In genomic region chr3:89215853-89216252, GRCm38 (mm10) we compare ENCODE assay signal across 8 mouse cellular contexts. TPM values are rescaled to one million over a fixed set of nuclear protein-coding genes. Genes with fewer than 3 reads are reported as not detected.
A peak's percentile ranks its signal among the peaks of the same experiment; 100 is the strongest.
DNase-seq lines count a peak whose midpoint lies in the region; ATAC-seq and TF ChIP-seq lines count a peak whose summit lies in the region.

No protein-coding gene starts in this region.

- dilution Hi-C loops in CH12.LX (cut with MboI; ENCODE audit: extremely low pct_ligation_motif_present, extremely low pct_unique_long_range_greater_than_20kb, low sequenced_read_pairs) = no loop called here

- H3K27me3 ChIP-seq in CH12.LX (replicated peaks) = no peaks in the 10 kb centered on the region
- H3K27me3 ChIP-seq in heart, embryonic 14.5 days (ENCODE audit: control insufficient read depth, insufficient read depth, low read length) = no peaks in the 10 kb centered on the region
- H3K27me3 ChIP-seq in liver, embryonic 13.5 days = peaks cover 28% of the 10 kb centered on the region
- no peaks in the 10 kb centered on the region for H3K27me3 ChIP-seq in neural tube, embryonic 11.5 days (ENCODE audit: control insufficient read depth, insufficient read depth, low read length)
- no peaks in the 10 kb centered on the region for H3K27me3 ChIP-seq in stomach, embryonic 15.5 days (replicated peaks)

- peak overlapping the region in 2 of 3 experiments; percentile 19 to 25 for H3K4me3 ChIP-seq in CH12.LX (replicated peaks in 1 of 3; ENCODE audit: low read depth in 2 of 3, low read length in 2 of 3, poor library complexity in 1 of 3)
- peak overlapping the region; percentile 11 to 85; a peak in 2 of 4 replicates for H3K4me3 ChIP-seq in heart, embryonic 14.5 days (ENCODE audit: control insufficient read depth in 1 of 2, insufficient read depth in 1 of 2, low read depth in 1 of 2, low read length in 2 of 2)
- H3K4me3 ChIP-seq in liver, embryonic 13.5 days (replicated peaks) = peak overlapping the region; percentile 83
- peak overlapping the region; percentile 73 for H3K4me3 ChIP-seq in neural tube, embryonic 11.5 days (ENCODE audit: low read depth, low read length)
- H3K4me3 ChIP-seq in stomach, embryonic 15.5 days (replicated peaks) = peak overlapping the region; percentile 89

- 0 out of 2 replicates have a peak, but pooled peaks have one; percentile 17 for TF ChIP-seq POLR2A in CH12.LX (IDR thresholded peaks at IDR 0.05; ENCODE audit: low read depth, low read length)

- no peak overlapping the region for H3K27ac ChIP-seq in CH12.LX (ENCODE audit: insufficient read depth, low read depth)
- peak overlapping the region in 1 of 2 experiments; percentile 90; a peak in 1 of 4 replicates for H3K27ac ChIP-seq in heart, embryonic 14.5 days (replicated peaks in 1 of 2; ENCODE audit: control insufficient read depth in 1 of 2, insufficient read depth in 1 of 2, low read depth in 2 of 2, low read length in 2 of 2)
- H3K27ac ChIP-seq in liver, embryonic 13.5 days = no peak overlapping the region
- H3K27ac ChIP-seq in neural tube, embryonic 11.5 days (ENCODE audit: low read depth, low read length) = peak overlapping the region; percentile 90
- H3K27ac ChIP-seq in stomach, embryonic 15.5 days = peak overlapping the region; percentile 98; the same call in 1 of the 2 replicates

- TF ChIP-seq RAD21 in CH12.LX (IDR thresholded peaks at IDR 0.05; ENCODE audit: low read depth, low read length) = peak; percentile 78

- H3K9ac ChIP-seq in CH12.LX (ENCODE audit: insufficient read depth, low read depth) = 0 out of 2 replicates have a peak overlapping the region, but pooled peaks have one; percentile 43
- peak overlapping the region; percentile 75 for H3K9ac ChIP-seq in heart, embryonic 14.5 days (ENCODE audit: low read length)
- H3K9ac ChIP-seq in liver, embryonic 13.5 days = no peak overlapping the region
- peak overlapping the region; percentile 66 for H3K9ac ChIP-seq in neural tube, embryonic 11.5 days (ENCODE audit: low read length)
- H3K9ac ChIP-seq in stomach, embryonic 15.5 days = no peak overlapping the region

- in situ Hi-C loops in CH12.LX (cut with MboI; ENCODE audit: low pct_ligation_motif_present, low pct_unique_long_range_greater_than_20kb, low sequenced_read_pairs) = no loop called here

- no peak for TF ChIP-seq EP300 in CH12.LX (IDR thresholded peaks at IDR 0.05; ENCODE audit: low read length)

- WGBS in heart, embryonic 14.5 days = under 1% methylated on average over 6 of the region's 6 CpGs
- WGBS in liver, embryonic 13.5 days (ENCODE audit: insufficient replicate concordance) = 1% methylated on average over 6 of the region's 6 CpGs
- WGBS in neural tube, embryonic 11.5 days = 0% methylated on average over 6 of the region's 6 CpGs
- WGBS in stomach, embryonic 15.5 days = 0% methylated on average over 6 of the region's 6 CpGs

- peak; percentile 88 to 95 for TF ChIP-seq CTCF in CH12.LX (conservative IDR thresholded peaks at IDR 0.05 in 1 of 2, IDR thresholded peaks at IDR 0.05 in 1 of 2; ENCODE audit: low read depth in 2 of 2, low read length in 2 of 2)

- peaks cover 5 to 33% of the 10 kb centered on the region in 2 experiments; a peak in 3 of 4 replicates for H3K4me1 ChIP-seq in CH12.LX (ENCODE audit: control insufficient read depth in 1 of 2, insufficient read depth in 2 of 2)
- H3K4me1 ChIP-seq in heart, embryonic 14.5 days (ENCODE audit: control insufficient read depth in 2 of 2, insufficient read depth in 2 of 2, low read length in 2 of 2) = peaks cover 8 to 22% of the 10 kb centered on the region in 2 experiments
- H3K4me1 ChIP-seq in liver, embryonic 13.5 days (replicated peaks) = peaks cover 39% of the 10 kb centered on the region
- H3K4me1 ChIP-seq in neural tube, embryonic 11.5 days (ENCODE audit: control insufficient read depth, insufficient read depth, low read length) = peaks cover 18% of the 10 kb centered on the region
- peaks cover 19% of the 10 kb centered on the region for H3K4me1 ChIP-seq in stomach, embryonic 15.5 days

- DNase-seq in CH12.LX (ENCODE audit: extremely low read depth) = peak; percentile 92
- DNase-seq in c-Kit-negative CD71-positive TER-119-positive erythroid progenitor cells, embryonic 14.5 days (ENCODE audit: low read depth, low spot score) = peak; percentile 80
- DNase-seq in fibroblast of lung, adult 2 months (ENCODE audit: low read depth) = peak; percentile 61
- peak; percentile 92 for DNase-seq in kidney, postnatal 10 days
- DNase-seq in liver, embryonic 13.5 days = peak; percentile 68
- peak; percentile 88 for DNase-seq in neural tube, embryonic 11.5 days (ENCODE audit: low spot score)

- peaks cover 4 to 26% of the 10 kb centered on the region in 2 experiments for H3K36me3 ChIP-seq in CH12.LX (replicated peaks in 1 of 2; ENCODE audit: control insufficient read depth in 1 of 2, insufficient read depth in 1 of 2, low read length in 1 of 2)
- 0 out of 2 replicates have a peak, but pooled peaks cover 7% of the 10 kb centered on the region for H3K36me3 ChIP-seq in heart, embryonic 14.5 days (ENCODE audit: control insufficient read depth, insufficient read depth, low read length)
- peaks cover 2% of the 10 kb centered on the region; the same call in 1 of the 2 replicates for H3K36me3 ChIP-seq in liver, embryonic 13.5 days
- no peaks in the 10 kb centered on the region for H3K36me3 ChIP-seq in neural tube, embryonic 11.5 days (ENCODE audit: control insufficient read depth, insufficient read depth, low read length)
- no peaks in the 10 kb centered on the region for H3K36me3 ChIP-seq in stomach, embryonic 15.5 days

- H3K79me2 ChIP-seq in CH12.LX (replicated peaks; ENCODE audit: control insufficient read depth, extremely low read depth, insufficient read depth, poor library complexity, severe bottlenecking) = peaks cover 14% of the 10 kb centered on the region

- ATAC-seq in heart, embryonic 14.5 days (ENCODE audit: insufficient number of reproducible peaks, insufficient read depth, low FRiP score, low read depth) = no peak
- peak; percentile 24 for ATAC-seq in liver, embryonic 13.5 days (ENCODE audit: low read depth)
- ATAC-seq in neural tube, embryonic 11.5 days (ENCODE audit: insufficient read depth, low FRiP score, low TSS enrichment) = peak; percentile 20
- peak; percentile 9; the same call in 1 of the 2 replicates for ATAC-seq in stomach, embryonic 15.5 days (ENCODE audit: insufficient read depth, low FRiP score, low read depth)

- peak overlapping the region; percentile 94 for H3K4me2 ChIP-seq in CH12.LX (ENCODE audit: insufficient read depth, low read depth, poor library complexity, severe bottlenecking)
- H3K4me2 ChIP-seq in heart, embryonic 14.5 days (ENCODE audit: low read length) = peak overlapping the region; percentile 71
- peak overlapping the region; percentile 88 for H3K4me2 ChIP-seq in liver, embryonic 13.5 days
- H3K4me2 ChIP-seq in neural tube, embryonic 11.5 days (ENCODE audit: low read depth) = peak overlapping the region; percentile 55
- H3K4me2 ChIP-seq in stomach, embryonic 15.5 days = peak overlapping the region; percentile 83

- H3K9me3 ChIP-seq in CH12.LX (replicated peaks; ENCODE audit: low read length) = no peaks in the 10 kb centered on the region
- H3K9me3 ChIP-seq in heart, embryonic 14.5 days (ENCODE audit: control insufficient read depth, low read length) = no peaks in the 10 kb centered on the region
- H3K9me3 ChIP-seq in liver, embryonic 13.5 days (replicated peaks) = no peaks in the 10 kb centered on the region
- H3K9me3 ChIP-seq in neural tube, embryonic 11.5 days (ENCODE audit: control insufficient read depth, low read length) = no peaks in the 10 kb centered on the region
- no peaks in the 10 kb centered on the region for H3K9me3 ChIP-seq in stomach, embryonic 15.5 days

RNA-seq across cellular contexts. Expression of gene Thbs3, which starts 0.9 kb away (rescaled TPM):
- 6.1 and 10.1 TPM in 2 replicates for total RNA-seq in CH12.LX (2012; rRNA removed)
- 4.2 and 5.7 TPM in 2 replicates for total RNA-seq in CH12.LX (2014; rRNA removed)
- polyA plus RNA-seq in CH12.LX (2012; ENCODE audit: insufficient read length, low read depth) = 4.3 and 4.6 TPM in 2 replicates
- 12.9 and 14.5 TPM in 2 replicates for polyA plus RNA-seq in heart, embryonic 14.5 days (2014; fragmentation: Nextera tagmentation; extraction: Ambion mirVana)
- polyA plus RNA-seq in liver, embryonic 13.5 days (2015; fragmentation: Nextera tagmentation; extraction: Ambion mirVana) = 1.0 and 1.5 TPM in 2 replicates
- 26.3 and 26.6 TPM in 2 replicates for polyA plus RNA-seq in neural tube, embryonic 11.5 days (2014; fragmentation: Nextera tagmentation; extraction: Ambion mirVana)
- 29.0 and 29.2 TPM in 2 replicates for polyA plus RNA-seq in stomach, embryonic 15.5 days (2015; fragmentation: Nextera tagmentation; extraction: Ambion mirVana)

RNA-seq across cellular contexts. Expression of gene Mtx1, which starts 11.0 kb away (rescaled TPM):
- total RNA-seq in CH12.LX (2012; rRNA removed) = 205 and 222 TPM in 2 replicates
- 256 and 299 TPM in 2 replicates for total RNA-seq in CH12.LX (2014; rRNA removed)
- 159 and 162 TPM in 2 replicates for polyA plus RNA-seq in CH12.LX (2012; ENCODE audit: insufficient read length, low read depth)
- 93.6 and 102 TPM in 2 replicates for polyA plus RNA-seq in heart, embryonic 14.5 days (2014; fragmentation: Nextera tagmentation; extraction: Ambion mirVana)
- polyA plus RNA-seq in liver, embryonic 13.5 days (2015; fragmentation: Nextera tagmentation; extraction: Ambion mirVana) = 152 and 155 TPM in 2 replicates
- polyA plus RNA-seq in neural tube, embryonic 11.5 days (2014; fragmentation: Nextera tagmentation; extraction: Ambion mirVana) = 181 and 202 TPM in 2 replicates
- polyA plus RNA-seq in stomach, embryonic 15.5 days (2015; fragmentation: Nextera tagmentation; extraction: Ambion mirVana) = 197 and 199 TPM in 2 replicates

RNA-seq across cellular contexts. Expression of gene Muc1, which starts 13.0 kb away (rescaled TPM):
- total RNA-seq in CH12.LX (2012; rRNA removed) (0.38 and 0.50 TPM in 2 replicates), CH12.LX (2014; rRNA removed) (0.09 and 0.28 TPM in 2 replicates)
- polyA plus RNA-seq in CH12.LX (2012; ENCODE audit: insufficient read length, low read depth) = 0.60 and 0.71 TPM in 2 replicates
- polyA plus RNA-seq in heart, embryonic 14.5 days (2014; fragmentation: Nextera tagmentation; extraction: Ambion mirVana) = 0.16 TPM in 1 of 2 replicates, not detected in the other
- polyA plus RNA-seq in liver, embryonic 13.5 days (2015; fragmentation: Nextera tagmentation; extraction: Ambion mirVana) = 0.14 and 0.51 TPM in 2 replicates
- 1.6 and 1.8 TPM in 2 replicates for polyA plus RNA-seq in neural tube, embryonic 11.5 days (2014; fragmentation: Nextera tagmentation; extraction: Ambion mirVana)
- 64.2 and 89.1 TPM in 2 replicates for polyA plus RNA-seq in stomach, embryonic 15.5 days (2015; fragmentation: Nextera tagmentation; extraction: Ambion mirVana)

RNA-seq across cellular contexts. Expression of gene Gba, which starts 13.1 kb away (rescaled TPM):
- total RNA-seq in CH12.LX (2012; rRNA removed) (62.5 and 64.1 TPM in 2 replicates), CH12.LX (2014; rRNA removed) (61.2 and 65.3 TPM in 2 replicates)
- polyA plus RNA-seq in CH12.LX (2012; ENCODE audit: insufficient read length, low read depth) = 59.4 and 63.6 TPM in 2 replicates
- 33.5 and 34.0 TPM in 2 replicates for polyA plus RNA-seq in heart, embryonic 14.5 days (2014; fragmentation: Nextera tagmentation; extraction: Ambion mirVana)
- 21.7 and 23.7 TPM in 2 replicates for polyA plus RNA-seq in liver, embryonic 13.5 days (2015; fragmentation: Nextera tagmentation; extraction: Ambion mirVana)
- polyA plus RNA-seq in neural tube, embryonic 11.5 days (2014; fragmentation: Nextera tagmentation; extraction: Ambion mirVana) = 44.4 and 46.5 TPM in 2 replicates
- 40.1 and 41.2 TPM in 2 replicates for polyA plus RNA-seq in stomach, embryonic 15.5 days (2015; fragmentation: Nextera tagmentation; extraction: Ambion mirVana)

RNA-seq across cellular contexts. Expression of gene Krtcap2, which starts 29.9 kb away (rescaled TPM):
- total RNA-seq in CH12.LX (2012; rRNA removed) = 141 and 143 TPM in 2 replicates
- 127 and 180 TPM in 2 replicates for total RNA-seq in CH12.LX (2014; rRNA removed)
- 198 and 230 TPM in 2 replicates for polyA plus RNA-seq in CH12.LX (2012; ENCODE audit: insufficient read length, low read depth)
- 216 and 239 TPM in 2 replicates for polyA plus RNA-seq in heart, embryonic 14.5 days (2014; fragmentation: Nextera tagmentation; extraction: Ambion mirVana)
- 152 and 155 TPM in 2 replicates for polyA plus RNA-seq in liver, embryonic 13.5 days (2015; fragmentation: Nextera tagmentation; extraction: Ambion mirVana)
- 237 and 255 TPM in 2 replicates for polyA plus RNA-seq in neural tube, embryonic 11.5 days (2014; fragmentation: Nextera tagmentation; extraction: Ambion mirVana)
- polyA plus RNA-seq in stomach, embryonic 15.5 days (2015; fragmentation: Nextera tagmentation; extraction: Ambion mirVana) = 374 and 406 TPM in 2 replicates

Comparison
In these comparisons a context has a peak if more than half of its experiments do, and no peak if none do; other contexts are left out.
1. H3K27ac ChIP-seq: peak in neural tube, embryonic 11.5 days (single experiment) and stomach, embryonic 15.5 days (single experiment); none in CH12.LX (single experiment) and liver, embryonic 13.5 days (single experiment).
2. H3K4me3 ChIP-seq: peak in every context shown above with its lines; median percentile 89 in stomach, embryonic 15.5 days; 83 in liver, embryonic 13.5 days; 73 in neural tube, embryonic 11.5 days; 48 in heart, embryonic 14.5 days; 22 in CH12.LX.
3. H3K9ac ChIP-seq: peak in CH12.LX (single experiment), heart, embryonic 14.5 days (single experiment) and neural tube, embryonic 11.5 days (single experiment); none in liver, embryonic 13.5 days (single experiment) and stomach, embryonic 15.5 days (single experiment).
4. RNA of gene Muc1, which starts 13.0 kb away (polyA plus RNA-seq): 64.2 to 89.1 TPM in stomach, embryonic 15.5 days; 1.6 to 1.8 TPM in neural tube, embryonic 11.5 days, 0.60 to 0.71 TPM in CH12.LX, 0.16 TPM in heart, embryonic 14.5 days and 0.14 to 0.51 TPM in liver, embryonic 13.5 days; every median in the first group is over 10 times any median in the second.
5. Peak in every context shown above with its lines, with median percentiles within 50 percentile points of each other: DNase-seq and H3K4me2 ChIP-seq.